Mouse (Mus musculus): Measurements from ENCODE around the gene Gpr146. TPM values are rescaled to one million over a fixed set of nuclear protein-coding genes. Genes with fewer than 3 reads are reported as not detected.

Gpr146 gene
- polyA plus RNA-seq, 1 experiment from 2014 or later: 8.5 TPM

- Histone ChIP-seq H3K36me3 (no peaks in the 10 kb centered on the region), H3K4me1 (replicated peaks) (peaks cover 36% of the 10 kb centered on the region), H3K9me3 (replicated peaks) (no peaks in the 10 kb centered on the region), H3K4me2 (no peak overlapping the region), H3K9ac (no peak overlapping the region), H3K27me3 (replicated peaks) (peaks cover 3% of the 10 kb centered on the region; the same call in 1 of the 2 replicates), H3K4me3 (no peak overlapping the region), H3K27ac (ENCODE audit: poor library complexity, severe bottlenecking) (no peak overlapping the region)
- WGBS: 84% methylated on average over 2 of the region's 2 CpGs
- ATAC-seq (ENCODE audit: insufficient number of reproducible peaks, low FRiP score): no peak
These were observed 24.6 kb downstream of the Gpr146 start for GRCm38 (mm10) chr5:139402106-139402505.

DNA sequence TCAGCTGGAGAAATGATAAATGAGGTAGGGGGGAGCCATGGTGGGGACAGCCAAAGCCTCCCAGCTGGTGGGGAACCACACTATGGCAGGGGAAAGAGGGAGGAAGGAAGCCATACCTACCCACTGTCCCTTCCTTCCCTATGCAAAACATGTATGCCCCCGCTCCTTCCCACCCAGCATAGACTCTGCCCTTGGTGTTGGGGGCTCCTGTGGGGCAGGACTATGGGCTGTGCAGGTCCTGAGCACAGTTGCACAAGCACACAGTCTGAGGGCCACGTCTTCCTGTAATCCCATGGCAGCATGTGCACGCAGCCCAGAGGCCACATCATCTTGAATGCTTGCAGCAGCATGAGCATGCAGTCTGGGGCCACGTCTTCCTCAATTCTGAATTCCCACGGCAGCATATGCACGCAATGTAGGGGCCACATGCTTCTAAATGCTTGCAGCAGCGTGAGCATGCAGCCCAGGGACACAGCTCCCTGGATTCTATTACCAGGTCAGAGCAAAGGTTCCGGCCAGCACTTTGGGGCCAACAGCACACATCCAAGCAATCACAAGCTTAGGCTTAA is 26.3 kb downstream of the Gpr146 start:
- H3K36me3 ChIP-seq: no peaks in the 10 kb centered on the region
- peaks cover 26% of the 10 kb centered on the region for H3K4me1 ChIP-seq (replicated peaks)
- no peak overlapping the region for H3K4me3 ChIP-seq
- H3K27ac ChIP-seq (ENCODE audit: poor library complexity, severe bottlenecking): no peak overlapping the region
- peaks cover 4% of the 10 kb centered on the region; the same call in 1 of the 2 replicates for H3K27me3 ChIP-seq (replicated peaks)
- ATAC-seq (ENCODE audit: insufficient number of reproducible peaks, low FRiP score): no peak
- H3K9ac ChIP-seq: no peak overlapping the region
- 86% methylated on average over 8 of the region's 8 CpGs for WGBS
- H3K9me3 ChIP-seq (replicated peaks): no peaks in the 10 kb centered on the region
- no peak overlapping the region for H3K4me2 ChIP-seq

DNA sequence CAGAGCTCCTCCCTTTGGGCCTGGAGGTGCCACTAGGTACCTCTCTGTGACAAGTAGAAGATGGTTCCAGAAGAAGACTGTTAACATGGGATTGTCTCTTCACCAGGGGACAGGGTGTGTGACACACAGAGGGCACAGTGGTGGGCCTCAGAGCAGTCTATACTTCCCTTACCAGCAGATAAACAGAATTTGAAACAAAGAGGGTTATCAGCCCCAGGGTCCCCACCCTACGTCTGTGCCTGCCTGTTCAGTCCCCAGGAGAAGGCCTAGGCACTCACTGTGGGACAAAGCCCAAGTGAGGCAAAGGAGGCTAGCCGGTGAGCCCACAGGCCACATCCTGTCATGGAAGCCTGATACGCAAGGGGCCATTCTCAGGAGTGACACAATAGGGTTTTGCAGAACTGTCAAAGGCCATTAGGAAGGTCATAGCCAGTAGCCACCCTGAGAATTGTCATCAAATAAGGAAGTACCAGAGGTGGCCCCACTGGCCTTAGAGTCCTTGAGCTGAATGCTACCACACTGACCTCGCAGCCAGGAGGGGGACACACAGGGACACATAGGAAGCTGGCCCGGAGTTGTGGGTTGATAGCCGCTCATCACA is 27.4 kb downstream of the Gpr146 start, which contains the start of gene C130050O18Rik:
Gene C130050O18Rik (plus strand): TSS at position 480 of the 601 bp plus-strand sequence.
- Histone ChIP-seq H3K9me3 (replicated peaks) (no peaks in the 10 kb centered on the region), H3K4me1 (replicated peaks) (peaks cover 35% of the 10 kb centered on the region), H3K4me2 (no peak within 1 kb of the TSS), H3K4me3 (no peak within 1 kb of the TSS), H3K9ac (no peak within 1 kb of the TSS), H3K27me3 (replicated peaks) (peaks cover 4% of the 10 kb centered on the region; the same call in 1 of the 2 replicates), H3K36me3 (no peaks in the 10 kb centered on the region), H3K27ac (ENCODE audit: poor library complexity, severe bottlenecking) (no peak within 1 kb of the TSS)
- ATAC-seq (ENCODE audit: insufficient number of reproducible peaks, low FRiP score): 0 out of 2 replicates have a peak, but pooled peaks have one; percentile 12
- 64% methylated on average over 6 of the region's 6 CpGs for WGBS

DNA sequence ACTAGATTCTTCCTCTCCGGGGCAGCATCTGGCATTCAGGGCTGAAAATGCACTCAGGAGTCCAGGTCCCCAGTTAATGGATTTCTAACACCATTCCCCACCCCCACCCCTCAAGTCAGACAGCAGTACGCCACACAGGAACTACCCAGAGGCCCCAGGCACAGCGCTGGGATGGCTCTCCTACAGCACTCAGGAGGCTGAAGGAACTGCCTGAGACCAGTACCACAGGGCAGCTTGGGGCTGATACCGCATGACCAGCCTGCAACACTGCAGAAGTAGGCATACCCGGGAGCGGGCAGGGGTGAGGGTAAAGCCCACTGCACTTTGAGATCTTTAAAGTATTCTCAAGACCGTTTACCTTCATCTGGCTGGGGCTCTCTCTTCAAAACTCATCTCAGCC is 28.0 kb downstream of the Gpr146 start:
- H3K9me3 ChIP-seq (replicated peaks): no peaks in the 10 kb centered on the region
- no peak for ATAC-seq (ENCODE audit: insufficient number of reproducible peaks, low FRiP score)
- no peaks in the 10 kb centered on the region for H3K36me3 ChIP-seq
- H3K27me3 ChIP-seq (replicated peaks): peaks cover 4% of the 10 kb centered on the region; the same call in 1 of the 2 replicates
- H3K27ac ChIP-seq (ENCODE audit: poor library complexity, severe bottlenecking): no peak overlapping the region
- H3K9ac ChIP-seq: no peak overlapping the region
- peaks cover 40% of the 10 kb centered on the region for H3K4me1 ChIP-seq (replicated peaks)
- no peak overlapping the region for H3K4me3 ChIP-seq
- 69% methylated on average over 7 of the region's 7 CpGs for WGBS
- H3K4me2 ChIP-seq: no peak overlapping the region

DNA sequence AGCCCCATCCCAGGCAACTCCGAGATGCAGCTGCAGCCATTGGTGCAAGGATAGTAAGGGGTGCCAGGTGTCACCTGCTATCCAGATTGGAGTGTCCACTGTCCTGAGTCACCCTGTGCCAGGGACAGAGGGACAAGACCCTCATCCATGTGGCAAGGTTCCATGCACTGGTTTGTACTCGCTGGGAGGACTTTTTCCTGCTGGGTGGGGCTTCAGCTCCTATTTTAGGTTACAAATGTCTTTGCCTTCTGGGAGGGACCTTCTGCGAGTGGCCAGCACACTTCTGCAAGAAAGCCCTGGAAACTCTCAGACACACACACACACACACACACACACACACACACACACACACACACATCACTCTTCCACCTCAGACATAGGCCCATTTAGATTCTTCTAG is 28.5 kb downstream of the Gpr146 start:
- 43% methylated on average over 3 of the region's 3 CpGs for WGBS
- no peak for ATAC-seq (ENCODE audit: insufficient number of reproducible peaks, low FRiP score)
- Histone ChIP-seq H3K27ac (ENCODE audit: poor library complexity, severe bottlenecking) (no peak overlapping the region), H3K4me2 (no peak overlapping the region), H3K9me3 (replicated peaks) (no peaks in the 10 kb centered on the region), H3K36me3 (no peaks in the 10 kb centered on the region), H3K9ac (no peak overlapping the region), H3K4me1 (replicated peaks) (peaks cover 44% of the 10 kb centered on the region), H3K4me3 (no peak overlapping the region), H3K27me3 (replicated peaks) (peaks cover 8% of the 10 kb centered on the region)

DNA sequence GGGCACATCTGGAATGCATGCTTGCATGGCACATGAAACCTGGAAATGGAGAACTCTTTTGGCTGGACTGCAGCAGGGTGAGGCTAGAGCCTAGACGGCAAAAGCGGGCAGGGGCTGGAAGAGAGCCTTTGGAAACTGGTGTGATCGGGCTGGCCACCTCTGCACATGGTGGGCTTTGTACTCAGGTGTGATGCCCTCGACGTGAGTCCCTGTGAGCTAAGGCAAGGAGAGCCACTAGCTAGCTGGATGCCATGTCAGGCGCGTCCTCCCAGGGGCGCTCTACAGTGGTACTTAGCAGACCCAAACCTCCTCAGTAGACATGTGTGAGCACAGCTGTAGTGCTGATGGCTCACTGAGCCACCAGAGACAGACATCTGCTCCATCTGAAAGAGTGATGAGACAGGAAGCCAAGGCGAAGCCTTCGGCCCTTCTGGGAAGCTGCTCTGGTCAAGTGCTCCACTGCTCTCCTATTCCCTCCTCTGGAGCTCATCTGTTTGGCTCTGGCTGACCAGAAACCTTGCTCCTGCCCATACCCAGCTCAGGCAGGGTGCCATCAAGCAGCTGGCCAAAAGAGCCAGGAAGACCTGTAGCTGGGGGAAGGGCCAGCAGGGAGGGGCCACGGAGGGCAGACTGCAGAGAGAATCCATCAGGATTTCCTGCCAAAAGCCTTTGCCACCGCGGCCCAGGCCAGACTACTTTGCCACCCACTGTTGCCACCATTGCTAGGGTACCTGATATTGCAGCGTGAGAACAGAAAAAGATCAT is 29.8 kb downstream of the Gpr146 start:
- no peak overlapping the region for H3K27ac ChIP-seq (ENCODE audit: poor library complexity, severe bottlenecking)
- peaks cover 21% of the 10 kb centered on the region for H3K27me3 ChIP-seq (replicated peaks)

GRCm38 (mm10) chr5:139408511-139408910 is 31.0 kb downstream of the Gpr146 start:
- Histone ChIP-seq H3K4me1 (replicated peaks) (peaks cover 44% of the 10 kb centered on the region), H3K27ac (ENCODE audit: poor library complexity, severe bottlenecking) (no peak overlapping the region), H3K9ac (no peak overlapping the region), H3K4me3 (no peak overlapping the region), H3K36me3 (no peaks in the 10 kb centered on the region), H3K27me3 (replicated peaks) (peaks cover 30% of the 10 kb centered on the region), H3K4me2 (no peak overlapping the region), H3K9me3 (replicated peaks) (no peaks in the 10 kb centered on the region)
- 78% methylated on average over 7 of the region's 7 CpGs for WGBS
- ATAC-seq (ENCODE audit: insufficient number of reproducible peaks, low FRiP score): no peak

More for the DNA sequence above, 29.8 kb downstream of the Gpr146 start:
- Histone ChIP-seq H3K9ac (no peak overlapping the region), H3K4me3 (no peak overlapping the region), H3K36me3 (no peaks in the 10 kb centered on the region), H3K4me2 (no peak overlapping the region), H3K4me1 (replicated peaks) (peaks cover 44% of the 10 kb centered on the region), H3K9me3 (replicated peaks) (no peaks in the 10 kb centered on the region)
- 84% methylated on average over 14 of the region's 14 CpGs for WGBS
- no peak for ATAC-seq (ENCODE audit: insufficient number of reproducible peaks, low FRiP score)

DNA sequence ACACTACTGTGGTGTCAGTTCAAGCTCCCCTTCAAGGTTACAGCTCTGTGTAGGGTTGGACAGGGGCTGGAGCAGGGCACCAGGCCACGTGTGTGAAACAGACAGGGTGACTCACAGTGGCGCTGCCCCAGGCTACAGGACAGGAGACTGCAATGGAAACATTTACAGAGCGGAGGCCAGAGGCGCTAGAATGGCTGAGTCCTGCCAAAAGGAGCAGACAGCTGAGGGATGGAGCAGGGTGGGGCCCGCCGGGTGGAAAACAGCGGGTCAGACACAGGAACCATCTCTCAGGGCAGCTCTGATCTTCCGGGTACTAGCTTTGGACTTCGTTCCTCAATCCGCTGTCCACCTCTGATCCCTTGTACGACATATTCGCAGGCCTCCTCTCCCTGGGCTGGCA is 31.9 kb downstream of the Gpr146 start:
- WGBS: 55% methylated on average over 12 of the region's 12 CpGs
- Histone ChIP-seq H3K9me3 (replicated peaks) (no peaks in the 10 kb centered on the region), H3K4me2 (no peak overlapping the region), H3K4me3 (no peak overlapping the region), H3K9ac (no peak overlapping the region), H3K27ac (ENCODE audit: poor library complexity, severe bottlenecking) (peak overlapping the region; percentile 34; the same call in 1 of the 2 replicates), H3K4me1 (replicated peaks) (peaks cover 44% of the 10 kb centered on the region), H3K36me3 (no peaks in the 10 kb centered on the region), H3K27me3 (replicated peaks) (peaks cover 39% of the 10 kb centered on the region)
- peak; percentile 68 for ATAC-seq (ENCODE audit: insufficient number of reproducible peaks, low FRiP score)

GRCm38 (mm10) chr5:139410056-139410455 is 32.6 kb downstream of the Gpr146 start:
- Histone ChIP-seq H3K9ac (no peak overlapping the region), H3K4me3 (no peak overlapping the region), H3K36me3 (no peaks in the 10 kb centered on the region), H3K4me1 (replicated peaks) (peaks cover 40% of the 10 kb centered on the region), H3K4me2 (no peak overlapping the region), H3K27me3 (replicated peaks) (peaks cover 45% of the 10 kb centered on the region), H3K9me3 (replicated peaks) (no peaks in the 10 kb centered on the region), H3K27ac (ENCODE audit: poor library complexity, severe bottlenecking) (no peak overlapping the region)
- ATAC-seq (ENCODE audit: insufficient number of reproducible peaks, low FRiP score): no peak
- 75% methylated on average over 4 of the region's 4 CpGs for WGBS

- Histone ChIP-seq H3K4me1 (replicated peaks) (peaks cover 30% of the 10 kb centered on the region), H3K27me3 (replicated peaks) (peaks cover 56% of the 10 kb centered on the region), H3K4me2 (no peak overlapping the region), H3K9ac (no peak overlapping the region), H3K4me3 (no peak overlapping the region), H3K27ac (ENCODE audit: poor library complexity, severe bottlenecking) (no peak overlapping the region), H3K36me3 (no peaks in the 10 kb centered on the region), H3K9me3 (replicated peaks) (no peaks in the 10 kb centered on the region)
- WGBS: 89% methylated on average over 6 of the region's 6 CpGs
- no peak for ATAC-seq (ENCODE audit: insufficient number of reproducible peaks, low FRiP score)
These were observed 33.6 kb downstream of the Gpr146 start for GRCm38 (mm10) chr5:139411117-139411516.

DNA sequence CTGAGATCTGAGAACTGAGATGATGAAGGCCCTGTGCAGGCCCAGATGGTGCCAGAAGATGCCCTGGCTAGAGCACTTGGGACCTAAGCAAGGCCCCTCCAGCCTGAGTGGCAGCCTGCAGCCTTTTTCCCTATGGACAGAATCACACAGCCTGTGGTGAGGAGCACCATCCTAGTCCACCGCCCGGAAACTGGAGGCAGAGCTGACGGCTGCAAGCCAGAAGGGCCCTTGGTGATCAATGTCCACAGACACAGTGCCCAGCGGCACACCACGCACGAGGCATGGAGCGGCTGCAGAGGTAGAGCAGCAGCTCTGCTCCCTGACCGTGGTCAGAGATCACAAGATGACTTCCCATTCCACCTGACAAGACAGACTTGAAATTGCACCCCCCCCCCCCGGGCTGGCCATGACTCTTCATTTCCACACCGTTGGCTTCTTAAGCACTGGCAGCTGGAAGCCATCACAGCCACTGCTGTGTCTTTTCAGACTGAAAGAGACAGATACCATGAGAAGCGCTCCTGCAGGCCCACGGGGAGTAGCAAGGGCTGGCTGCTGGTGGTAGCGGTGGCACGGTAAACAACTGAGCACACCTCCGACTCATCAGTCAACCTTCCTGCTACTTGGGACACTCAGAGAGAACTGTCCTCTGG is 34.3 kb downstream of the Gpr146 start:
- H3K36me3 ChIP-seq: no peaks in the 10 kb centered on the region
- ATAC-seq (ENCODE audit: insufficient number of reproducible peaks, low FRiP score): no peak
- no peak overlapping the region for H3K4me3 ChIP-seq

More for the DNA sequence above, 34.3 kb downstream of the Gpr146 start:
- Histone ChIP-seq H3K9me3 (replicated peaks) (no peaks in the 10 kb centered on the region), H3K9ac (no peak overlapping the region), H3K27ac (ENCODE audit: poor library complexity, severe bottlenecking) (no peak overlapping the region), H3K4me1 (replicated peaks) (peaks cover 27% of the 10 kb centered on the region), H3K4me2 (no peak overlapping the region), H3K27me3 (replicated peaks) (peaks cover 62% of the 10 kb centered on the region)
- WGBS: 63% methylated on average over 15 of the region's 15 CpGs
